Mouse (Mus musculus) forebrain, embryonic 14.5 days (tissue): Measurements from ENCODE around the gene Myo1h. TPM values are rescaled to one million over a fixed set of nuclear protein-coding genes. Genes with fewer than 3 reads are reported as not detected.

Experiments
- ATAC-seq: fragments of 200-750 bp; cut with Nextera tagmentation; 2 replicates; pipeline ENCODE4 v1.8.0; 2017; ENCODE audit warnings: mild to moderate bottlenecking, moderate library complexity
- DNase-seq: peaks from one replicate; pipeline ENCODE4 v3.0.0-alpha.2; 2015; ENCODE audit warnings: low spot score
- H3K27ac ChIP-seq: fragments of 300-500 bp; sonication (generic); 2 replicates; pipeline ENCODE4 v1.5.1; 2014; ENCODE audit warnings: low read depth, mild to moderate bottlenecking, control low read depth, low read length, moderate library complexity
- H3K27me3 ChIP-seq: fragments of 300-500 bp; sonication (generic); replicated peaks from 2 replicates; pipeline ENCODE4 v1.6.1; 2014; ENCODE audit warnings: low read length, control low read depth, mixed read lengths; ENCODE audit not compliant: control insufficient read depth, insufficient read depth
- H3K36me3 ChIP-seq: fragments of 300-500 bp; sonication (generic); 2 replicates; pipeline ENCODE4 v1.6.1; 2014; ENCODE audit warnings: low read length, control low read depth; ENCODE audit not compliant: control insufficient read depth, insufficient read depth
- H3K4me1 ChIP-seq: fragments of 300-500 bp; sonication (generic); 2 replicates; pipeline ENCODE4 v1.6.1; 2014; ENCODE audit warnings: antibody characterized with exemption, low read length, control low read depth; ENCODE audit not compliant: control insufficient read depth, insufficient read depth
- H3K4me2 ChIP-seq: fragments of 300-500 bp; sonication (generic); 2 replicates; pipeline ENCODE4 v1.6.1; 2014; ENCODE audit warnings: mild to moderate bottlenecking, control low read depth, low read length
- H3K4me3 ChIP-seq: fragments of 300-500 bp; sonication (generic); 2 replicates; pipeline ENCODE4 v1.5.1; 2014; ENCODE audit warnings: low read depth, low read length, control low read depth
- H3K9ac ChIP-seq: fragments of 300-500 bp; sonication (generic); 2 replicates; pipeline ENCODE4 v1.6.1; 2014; ENCODE audit warnings: mild to moderate bottlenecking, low read length, control low read depth, moderate library complexity
- H3K9me3 ChIP-seq: fragments of 300-500 bp; sonication (generic); replicated peaks from 2 replicates; pipeline ENCODE4 v1.6.1; 2016; ENCODE audit warnings: low read length, control low read depth, mixed read lengths; ENCODE audit not compliant: control insufficient read depth
- WGBS: fragments of 180-500 bp; shearing (Covaris S2); extraction: QIAGEN DNeasy Blood & Tissue Kit; methylation state at CpG from one replicate; pipeline ENCODE4 v1.1.7; 2014; 5-methylcytosine and 5-hydroxymethylcytosine counted together
- polyA plus RNA-seq: library from polyadenylated mRNA; unstranded; fragments of >200 nt; fragmentation: Nextera tagmentation; extraction: Ambion mirVana; gene quantifications from 2 replicates; pipeline ENCODE4 v1.2.1, GENCODE M21; 2014

The Myo1h gene
- polyA plus RNA-seq, 1 experiment from 2014 or later: 0.36 TPM

GRCm38 (mm10) chr5:114299883-114300610, 11.1 kb downstream of the Myo1h start:
- Histone ChIP-seq H3K27ac (no peak overlapping the region), H3K9me3 (no peaks in the 10 kb centered on the region), H3K4me2 (no peak overlapping the region), H3K27me3 (peaks cover 3% of the 10 kb centered on the region; the same call in 1 of the 2 replicates), H3K4me3 (no peak overlapping the region), H3K9ac (no peak overlapping the region), H3K36me3 (no peaks in the 10 kb centered on the region), H3K4me1 (peaks cover 19% of the 10 kb centered on the region)
- ATAC-seq (no peak), DNase-seq (peak; percentile 43)
- 44% methylated on average over 24 of the region's 24 CpGs for WGBS

DNA sequence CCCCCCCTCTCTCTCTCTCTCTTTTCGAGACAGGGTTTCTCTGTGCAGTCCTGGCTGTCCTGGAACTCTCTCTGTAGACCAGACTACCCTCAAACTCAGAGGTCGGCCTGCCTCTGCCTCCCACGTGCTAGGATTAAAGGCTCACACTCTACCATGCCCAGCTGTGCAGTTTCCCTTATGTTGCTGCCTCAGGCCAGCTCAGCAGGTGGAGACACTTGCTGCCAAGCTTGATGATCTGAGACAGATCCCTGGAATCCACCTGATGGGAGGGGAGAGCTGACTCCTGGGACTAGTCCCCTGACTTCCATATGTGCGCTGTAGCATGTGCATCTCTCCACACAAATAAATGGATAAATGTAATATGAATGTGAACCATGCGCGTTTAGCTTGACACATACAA, 14.2 kb downstream of the Myo1h start:
- Histone ChIP-seq H3K4me2 (no peak overlapping the region), H3K27me3 (peaks cover 3% of the 10 kb centered on the region; the same call in 1 of the 2 replicates), H3K36me3 (no peaks in the 10 kb centered on the region), H3K9me3 (no peaks in the 10 kb centered on the region), H3K4me1 (peaks cover 15% of the 10 kb centered on the region), H3K4me3 (no peak overlapping the region), H3K27ac (no peak overlapping the region), H3K9ac (no peak overlapping the region)
- DNase-seq: no peak
- 76% methylated on average over 6 of the region's 6 CpGs for WGBS
- ATAC-seq: no peak

GRCm38 (mm10) chr5:114306496-114306895, 17.5 kb downstream of the Myo1h start:
- no peak overlapping the region for H3K27ac ChIP-seq
- WGBS: 74% methylated on average over 5 of the region's 5 CpGs
- no peaks in the 10 kb centered on the region for H3K27me3 ChIP-seq
- ATAC-seq (no peak), DNase-seq (no peak)
- H3K9me3 ChIP-seq: no peaks in the 10 kb centered on the region
- H3K4me3 ChIP-seq: no peak overlapping the region
- no peak overlapping the region for H3K4me2 ChIP-seq
- no peaks in the 10 kb centered on the region for H3K4me1 ChIP-seq
- no peak overlapping the region for H3K9ac ChIP-seq
- no peaks in the 10 kb centered on the region for H3K36me3 ChIP-seq

DNA sequence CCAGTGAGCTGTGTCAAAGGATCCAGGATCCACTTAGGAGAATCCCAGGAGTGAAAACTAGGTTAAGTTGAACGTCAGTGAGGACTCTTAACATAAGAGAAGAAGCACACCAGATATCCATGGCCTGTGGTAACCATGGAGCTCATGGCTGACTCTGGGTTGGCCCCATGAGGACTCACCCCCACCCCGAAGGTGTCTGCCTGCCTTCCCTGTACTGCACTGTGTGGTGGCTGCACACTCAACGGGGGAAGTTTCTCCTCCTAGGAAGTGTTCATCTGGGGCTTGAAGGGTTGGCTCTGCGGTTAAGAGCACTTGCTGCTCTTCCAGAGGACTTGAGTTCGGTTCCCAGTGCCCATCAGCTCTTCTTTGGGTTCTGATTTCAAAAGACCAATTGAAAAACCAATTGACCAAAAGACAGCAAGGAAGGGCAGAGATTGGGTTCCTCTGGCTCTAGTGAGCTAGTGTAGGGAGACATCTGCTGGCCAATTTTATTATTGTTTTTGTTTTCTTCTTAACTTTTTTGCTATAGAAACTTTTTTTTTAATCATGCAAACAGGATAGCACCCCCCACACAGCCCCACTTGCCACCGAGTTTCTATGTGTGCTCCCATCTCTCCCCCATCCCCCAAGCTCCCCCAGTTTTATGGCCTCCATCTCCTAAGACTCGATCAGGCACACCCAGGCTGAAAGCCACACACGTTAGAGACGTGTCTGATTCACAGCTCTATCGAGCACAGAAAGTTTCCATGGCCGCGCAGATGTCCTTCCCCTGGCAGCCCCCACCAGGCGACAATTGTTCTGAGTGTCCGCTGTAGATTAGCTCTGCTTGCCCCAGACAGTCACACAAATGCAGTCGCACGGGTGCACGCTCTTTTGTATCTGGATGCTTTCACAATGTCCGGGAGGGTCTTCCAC, 20.1 kb downstream of the Myo1h start:
- Histone ChIP-seq H3K4me1 (no peaks in the 10 kb centered on the region), H3K9me3 (no peaks in the 10 kb centered on the region), H3K4me3 (no peak overlapping the region), H3K9ac (no peak overlapping the region), H3K27me3 (no peaks in the 10 kb centered on the region), H3K27ac (no peak overlapping the region), H3K36me3 (no peaks in the 10 kb centered on the region), H3K4me2 (no peak overlapping the region)
- DNase-seq (peak; percentile 86), ATAC-seq (no peak)
- WGBS: 49% methylated on average over 18 of the region's 18 CpGs

DNA sequence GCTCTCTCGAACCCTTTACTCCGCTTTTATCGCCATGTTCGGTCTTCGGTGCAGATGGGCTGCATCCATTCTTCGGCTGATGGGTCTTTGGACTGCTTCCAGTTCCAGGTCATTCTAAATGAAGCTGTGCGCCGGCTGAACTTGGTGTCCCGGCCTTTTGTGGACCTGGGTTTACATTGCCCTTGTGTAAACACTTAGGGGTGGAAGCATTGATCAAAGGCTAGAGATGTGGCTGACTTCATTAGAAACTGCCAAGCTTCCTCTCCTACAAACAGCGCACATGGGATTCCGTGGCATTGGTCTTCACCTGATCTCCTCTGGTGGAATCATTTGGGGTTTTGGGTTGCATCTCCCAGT, 20.7 kb downstream of the Myo1h start:
- Histone ChIP-seq H3K27me3 (no peaks in the 10 kb centered on the region), H3K4me2 (no peak overlapping the region), H3K4me1 (no peaks in the 10 kb centered on the region), H3K9ac (no peak overlapping the region), H3K27ac (no peak overlapping the region), H3K4me3 (no peak overlapping the region), H3K36me3 (no peaks in the 10 kb centered on the region), H3K9me3 (no peaks in the 10 kb centered on the region)
- ATAC-seq (no peak), DNase-seq (no peak)
- WGBS: 56% methylated on average over 11 of the region's 11 CpGs

DNA sequence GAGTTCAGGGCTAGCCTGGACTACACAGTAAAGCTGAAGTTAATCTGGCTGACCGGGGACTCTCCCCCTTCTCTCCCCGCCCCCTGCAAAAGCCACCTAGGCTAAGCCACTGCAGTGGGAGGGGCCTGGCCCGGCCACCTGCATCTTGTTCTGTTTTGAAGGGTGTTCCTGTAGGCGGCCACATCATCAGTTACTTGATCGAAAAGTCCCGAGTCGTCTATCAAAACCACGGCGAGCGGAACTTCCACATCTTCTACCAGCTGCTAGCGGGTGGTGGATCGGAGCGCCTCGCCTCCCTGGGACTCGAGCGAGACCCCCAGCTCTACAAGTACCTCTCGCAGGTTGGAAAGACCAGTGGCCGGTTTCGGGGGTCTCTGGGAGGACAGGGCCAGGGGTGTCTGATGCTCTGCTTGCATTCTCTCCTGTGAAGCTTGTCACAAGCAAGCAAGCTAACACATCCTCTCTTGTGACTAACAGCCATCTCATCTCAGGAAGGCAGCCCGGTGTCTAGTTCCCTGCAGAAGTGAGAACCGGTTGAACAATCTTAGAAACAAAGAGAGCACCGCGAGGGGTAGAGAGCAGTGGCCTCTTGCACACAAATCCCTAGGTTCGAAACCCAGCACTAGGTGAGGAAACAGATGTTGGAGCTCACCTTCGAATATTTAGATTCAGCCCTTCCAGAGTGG, 34.3 kb downstream of the Myo1h start:
- H3K9ac ChIP-seq: no peak overlapping the region
- no peaks in the 10 kb centered on the region for H3K36me3 ChIP-seq
- no peak overlapping the region for H3K4me3 ChIP-seq
- 59% methylated on average over 25 of the region's 25 CpGs for WGBS
- DNase-seq (no peak), ATAC-seq (no peak)
- no peaks in the 10 kb centered on the region for H3K9me3 ChIP-seq
- peak overlapping the region; percentile 1; the same call in 1 of the 2 replicates for H3K4me2 ChIP-seq
- H3K27me3 ChIP-seq: no peaks in the 10 kb centered on the region
- H3K4me1 ChIP-seq: no peaks in the 10 kb centered on the region
- no peak overlapping the region for H3K27ac ChIP-seq

DNA sequence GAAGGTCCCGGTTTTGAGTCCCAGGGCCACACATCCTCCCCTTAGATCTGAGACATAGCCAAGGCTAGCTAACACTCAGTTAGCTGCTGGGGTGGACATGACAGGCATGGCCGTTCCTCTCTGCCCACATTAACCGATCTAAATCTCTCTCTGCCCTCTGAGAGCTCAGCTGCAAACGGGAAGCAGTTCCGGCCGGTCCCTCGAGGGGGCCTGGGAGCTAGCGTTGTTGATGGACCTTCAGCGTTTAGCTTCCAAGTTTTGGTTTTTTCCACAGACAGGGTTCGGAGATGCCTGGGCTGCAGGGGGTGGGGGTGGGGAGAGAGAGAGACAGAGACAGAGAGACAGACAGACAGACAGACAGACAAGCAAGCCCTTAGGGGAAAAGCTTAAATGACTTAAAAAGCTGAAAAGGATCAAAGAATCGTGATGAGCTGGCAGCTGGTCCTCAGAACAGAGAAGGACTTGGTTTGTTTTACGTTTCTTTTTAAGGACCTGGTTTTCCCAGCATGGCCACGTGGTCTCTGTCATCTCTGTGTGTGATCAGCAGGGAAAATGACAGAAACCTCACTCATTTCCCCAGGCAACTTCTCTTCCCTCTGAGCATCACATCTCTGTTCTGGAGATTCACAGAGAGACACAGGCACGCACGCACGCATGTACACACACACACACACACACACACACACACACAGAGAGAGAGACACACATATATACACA, 35.0 kb downstream of the Myo1h start:
- WGBS: 24% methylated on average over 16 of the region's 16 CpGs
- Histone ChIP-seq H3K27ac (no peak overlapping the region), H3K4me3 (no peak overlapping the region), H3K9ac (no peak overlapping the region), H3K9me3 (no peaks in the 10 kb centered on the region), H3K27me3 (no peaks in the 10 kb centered on the region), H3K4me1 (no peaks in the 10 kb centered on the region), H3K36me3 (no peaks in the 10 kb centered on the region), H3K4me2 (peak overlapping the region; percentile 1; the same call in 1 of the 2 replicates)
- ATAC-seq: no peak
- peak; percentile 52 for DNase-seq

GRCm38 (mm10) chr5:114342996-114343395, 54.0 kb downstream of the Myo1h start:
- no peak for DNase-seq
- Histone ChIP-seq H3K27ac (no peak overlapping the region), H3K36me3 (no peaks in the 10 kb centered on the region), H3K4me3 (no peak overlapping the region), H3K9me3 (no peaks in the 10 kb centered on the region), H3K9ac (no peak overlapping the region), H3K4me1 (no peaks in the 10 kb centered on the region), H3K4me2 (no peak overlapping the region), H3K27me3 (no peaks in the 10 kb centered on the region)
- ATAC-seq: no peak
- WGBS: 91% methylated on average over 5 of the region's 5 CpGs
